Comparison of ENCODE assay signal across 10 mouse cellular contexts in the genomic region with DNA sequence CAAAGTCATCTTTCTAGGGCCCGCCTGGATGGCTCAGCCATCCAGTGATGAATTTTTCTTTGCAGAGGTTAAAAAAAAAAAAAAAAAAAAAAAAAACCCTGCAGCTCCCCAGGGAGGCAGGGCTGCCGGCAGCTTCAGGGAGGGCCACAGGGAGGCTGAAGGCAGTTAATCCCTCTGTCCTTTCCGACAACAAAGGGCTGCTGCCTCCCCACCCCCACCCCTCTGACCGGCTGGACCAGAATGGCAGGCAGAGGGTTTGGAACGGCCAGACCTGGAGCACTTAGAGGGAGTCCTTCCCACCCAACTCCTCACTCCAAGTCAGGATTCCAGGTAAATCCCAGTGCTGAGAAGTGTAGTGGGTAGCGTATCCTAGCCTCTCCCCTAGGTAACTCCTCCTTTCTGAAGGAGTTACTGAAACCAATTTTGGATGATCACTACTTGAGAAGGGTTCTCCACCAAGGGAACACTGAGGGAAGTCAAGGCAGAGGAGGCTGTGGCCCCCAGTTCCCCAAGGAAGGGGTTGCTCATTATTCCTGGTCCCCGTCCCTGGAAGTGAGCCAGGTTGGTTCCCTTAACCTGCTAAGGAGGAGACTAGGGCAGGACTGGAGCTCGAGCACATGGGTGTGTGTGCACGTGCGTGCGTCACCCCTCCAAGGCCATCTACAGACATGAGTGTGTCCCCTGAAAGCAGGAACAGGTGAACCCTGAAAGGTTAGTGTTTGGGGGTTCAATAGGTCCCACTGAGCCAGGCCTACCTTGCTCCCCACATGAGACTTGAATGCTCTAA. TPM values are rescaled to one million over a fixed set of nuclear protein-coding genes. Genes with fewer than 3 reads are reported as not detected.
DNase-seq lines count a peak whose midpoint lies in the region; ATAC-seq and TF ChIP-seq lines count a peak whose summit lies in the region.
"Had no signal": no experiment of that assay in that cellular context is flagged by ENCODE, and none has a peak within 500 bp of the region (broad histone marks: within the 10 kb centered on the region; RNA-seq: fewer than 3 reads in every experiment).

No protein-coding gene starts in this region.

- no peak for ATAC-seq in cerebellum, adult (ENCODE audit: insufficient number of reproducible peaks, low FRiP score, low TSS enrichment)
- 0 out of 2 replicates have a peak, but pooled peaks have one; percentile 50 for ATAC-seq in hindbrain, embryonic 13.5 days (ENCODE audit: low FRiP score)
- ATAC-seq in midbrain, postnatal 0 days (ENCODE audit: low FRiP score): peak; percentile 45; the same call in 1 of the 2 replicates

- peak overlapping the region; percentile 46 for H3K9ac ChIP-seq in hindbrain, embryonic 13.5 days
- H3K9ac ChIP-seq in midbrain, postnatal 0 days (replicated peaks; ENCODE audit: low read length, poor library complexity, severe bottlenecking): 0 out of 2 replicates have a peak overlapping the region, but pooled peaks have one; percentile 39

- H3K27ac ChIP-seq in hindbrain, embryonic 13.5 days: peak overlapping the region; percentile 78
- peak overlapping the region; percentile 51; the same call in 1 of the 2 replicates for H3K27ac ChIP-seq in midbrain, postnatal 0 days (ENCODE audit: low read depth, low read length)
- H3K27ac ChIP-seq: heart, adult 2 months had no signal

- peak; percentile 37 to 56 for DNase-seq in cerebellum, postnatal 14 days
- DNase-seq in NIH3T3 (ENCODE audit: low read depth): peak; percentile 33
- no peak for DNase-seq in midbrain, postnatal 0 days (ENCODE audit: low spot score)
- no peak for DNase-seq in cerebellum, adult 8-10 months
- DNase-seq in urinary bladder, adult 2 months (ENCODE audit: low spot score): no peak
- no peak for DNase-seq in layer of hippocampus, postnatal 36 days
- DNase-seq: heart, adult 2 months had no signal

- H3K4me1 ChIP-seq in hindbrain, embryonic 13.5 days (replicated peaks): peaks cover 23% of the 10 kb centered on the region
- peaks cover 6% of the 10 kb centered on the region; the same call in 1 of the 2 replicates for H3K4me1 ChIP-seq in midbrain, postnatal 0 days (ENCODE audit: insufficient read depth, low read length)

- 28% methylated on average over 11 of the region's 11 CpGs for WGBS in hindbrain, embryonic 13.5 days
- 20% methylated on average over 11 of the region's 11 CpGs for WGBS in midbrain, postnatal 0 days

- no peak overlapping the region for H3K4me3 ChIP-seq in hindbrain, embryonic 13.5 days
- no peak overlapping the region for H3K4me3 ChIP-seq in midbrain, postnatal 0 days (ENCODE audit: low read depth, low read length)
- H3K4me3 ChIP-seq: heart, adult 2 months had no signal

- H3K4me2 ChIP-seq in hindbrain, embryonic 13.5 days: peak overlapping the region; percentile 27
- peak overlapping the region; percentile 22 for H3K4me2 ChIP-seq in midbrain, postnatal 0 days (ENCODE audit: low read depth, low read length, poor library complexity, severe bottlenecking)

- TF ChIP-seq CTCF in midbrain, postnatal 0 days (IDR thresholded peaks at IDR 0.05): no peak

- H3K36me3 ChIP-seq in hindbrain, embryonic 13.5 days: no peaks in the 10 kb centered on the region
- H3K36me3 ChIP-seq in midbrain, postnatal 0 days (ENCODE audit: insufficient read depth, low read length): no peaks in the 10 kb centered on the region

- no peaks in the 10 kb centered on the region for H3K9me3 ChIP-seq in hindbrain, embryonic 13.5 days
- no peaks in the 10 kb centered on the region for H3K9me3 ChIP-seq in midbrain, postnatal 0 days (ENCODE audit: low read length)

- H3K27me3 ChIP-seq in hindbrain, embryonic 13.5 days: 0 out of 2 replicates have a peak, but pooled peaks cover 2% of the 10 kb centered on the region
- no peaks in the 10 kb centered on the region for H3K27me3 ChIP-seq in midbrain, postnatal 0 days (ENCODE audit: insufficient read depth, low read length)

RNA-seq across cellular contexts. Expression of gene Ccdc85c, which starts 10.2 kb away (rescaled TPM):
- polyA plus RNA-seq in hindbrain, embryonic 13.5 days (2015; fragmentation: Nextera tagmentation; extraction: Ambion mirVana): 17.3 and 17.7 TPM in 2 replicates
- total RNA-seq in midbrain, postnatal 0 days (2014; rRNA removed): 69.1 and 89.6 TPM in 2 replicates
- 16.6 and 19.9 TPM in 2 replicates for polyA plus RNA-seq in midbrain, postnatal 0 days (2015; fragmentation: Nextera tagmentation; extraction: Ambion mirVana)
- 14.6 and 23.1 TPM in 2 replicates for polyA plus RNA-seq in urinary bladder, adult 2 months (2012; rRNA removed)
- 10 to 100 TPM; 68.1 to 70.0 TPM for total RNA-seq in layer of hippocampus, postnatal 36 days (2021)

RNA-seq across cellular contexts. Expression of gene Hhipl1, which starts 20.7 kb away (rescaled TPM):
- 1.5 and 1.6 TPM in 2 replicates for polyA plus RNA-seq in hindbrain, embryonic 13.5 days (2015; fragmentation: Nextera tagmentation; extraction: Ambion mirVana)
- total RNA-seq in midbrain, postnatal 0 days (2014; rRNA removed): 9.3 and 10.4 TPM in 2 replicates
- 2.7 and 2.9 TPM in 2 replicates for polyA plus RNA-seq in midbrain, postnatal 0 days (2015; fragmentation: Nextera tagmentation; extraction: Ambion mirVana)
- polyA plus RNA-seq in urinary bladder, adult 2 months (2012; rRNA removed): 2.9 and 3.2 TPM in 2 replicates
- 1 to 10 TPM; 4.5 to 5.7 TPM for total RNA-seq in layer of hippocampus, postnatal 36 days (2021)
- total RNA-seq: common myeloid progenitor, adult 5-6 weeks had no signal

RNA-seq across cellular contexts. Expression of gene Cyp46a1, which starts 48.8 kb away (rescaled TPM):
- 15.4 and 17.5 TPM in 2 replicates for polyA plus RNA-seq in hindbrain, embryonic 13.5 days (2015; fragmentation: Nextera tagmentation; extraction: Ambion mirVana)
- 33.2 and 36.0 TPM in 2 replicates for total RNA-seq in midbrain, postnatal 0 days (2014; rRNA removed)
- 52.0 and 55.3 TPM in 2 replicates for polyA plus RNA-seq in midbrain, postnatal 0 days (2015; fragmentation: Nextera tagmentation; extraction: Ambion mirVana)
- polyA plus RNA-seq in urinary bladder, adult 2 months (2012; rRNA removed): 7.4 and 8.3 TPM in 2 replicates
- total RNA-seq in layer of hippocampus, postnatal 36 days (2021): 100 to 1,000 TPM; 168 to 174 TPM
- total RNA-seq: common myeloid progenitor, adult 5-6 weeks had no signal

Comparison
In these comparisons a context has a peak if more than half of its experiments do, and no peak if none do; other contexts are left out.
1. DNase-seq: peak in cerebellum, postnatal 14 days (2 of 2) and NIH3T3 (single experiment); none in midbrain, postnatal 0 days (single experiment), cerebellum, adult 8-10 months (single experiment), urinary bladder, adult 2 months (single experiment) and layer of hippocampus, postnatal 36 days (0 of 2).